Mouse (Mus musculus): Measurements from ENCODE around the gene Bicra.

The Bicra gene

DNA sequence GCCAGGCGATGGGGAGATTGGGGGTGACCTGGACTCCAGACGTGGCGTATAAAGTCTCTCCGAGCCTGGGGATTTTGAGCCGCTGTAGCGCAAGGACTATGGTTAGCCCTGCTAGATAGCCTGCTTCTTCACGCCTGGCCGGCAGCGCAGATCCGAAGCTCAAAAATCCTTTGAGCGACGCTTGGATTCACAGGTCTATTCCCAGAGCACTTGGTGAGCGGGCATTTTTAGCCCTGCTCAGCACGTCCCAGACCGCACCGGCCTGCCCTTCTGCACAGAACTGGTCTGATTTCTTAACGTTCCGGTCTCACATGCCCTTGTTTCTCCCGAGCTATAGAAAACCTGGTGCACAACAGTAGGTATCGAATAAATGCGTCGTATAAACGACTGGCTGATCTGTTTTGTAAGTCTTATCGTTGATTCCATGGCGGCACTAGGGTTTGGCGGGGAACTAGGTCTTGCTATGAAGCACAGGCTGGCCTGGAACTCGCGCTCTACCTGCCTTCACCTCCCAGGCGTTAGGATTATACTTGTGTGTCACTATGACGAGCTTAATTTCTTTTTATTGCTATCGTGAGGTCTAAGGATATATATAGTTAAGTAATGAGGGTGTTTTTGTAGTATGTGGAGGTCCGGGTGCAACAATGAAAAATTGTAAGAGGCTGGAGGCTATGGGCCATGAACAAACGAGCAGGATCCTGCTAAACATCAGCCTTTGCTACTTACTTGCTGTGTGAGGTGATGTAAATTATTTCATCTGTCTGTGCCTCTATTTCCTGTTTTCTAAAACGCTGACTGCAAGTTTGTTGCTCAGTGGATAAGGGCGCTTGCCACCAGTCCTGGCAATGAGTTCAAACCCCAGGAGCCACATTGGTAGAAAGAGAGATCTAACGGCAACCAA lies 1.2 kb upstream of the Bicra start:
- in situ Hi-C loops (cut with MseI, MboI), result loop anchor here in 1 of 2 experiments (10.0 kb wide), 1 partner anchor 64 kb away; no protein-coding TSS in a partner anchor

DNA sequence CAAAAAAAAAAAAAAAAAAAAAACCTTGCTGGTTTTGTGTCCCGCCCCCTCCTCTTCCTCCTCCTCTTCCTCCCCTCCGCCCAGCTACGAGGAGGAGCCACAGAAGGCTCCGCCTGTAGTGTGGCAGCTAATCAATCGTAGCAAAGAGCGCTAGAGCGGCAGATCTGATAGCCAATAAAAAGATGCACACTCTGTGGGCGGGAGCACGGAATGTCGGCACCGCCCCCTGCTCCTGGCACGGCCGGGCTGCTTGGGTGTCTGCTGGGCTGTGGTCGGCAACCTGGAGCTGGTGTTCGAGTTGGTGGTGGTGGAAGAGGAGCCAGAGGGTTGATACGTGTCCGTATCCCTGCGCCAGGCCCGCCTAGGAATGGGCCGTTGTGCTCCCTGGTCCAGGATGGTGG lies 443 bp upstream of the Bicra start:
- in situ Hi-C loops (cut with MseI, MboI), result loop anchor here in 1 of 2 experiments (10.0 kb wide), 1 partner anchor 63 kb away; no protein-coding TSS in a partner anchor

DNA sequence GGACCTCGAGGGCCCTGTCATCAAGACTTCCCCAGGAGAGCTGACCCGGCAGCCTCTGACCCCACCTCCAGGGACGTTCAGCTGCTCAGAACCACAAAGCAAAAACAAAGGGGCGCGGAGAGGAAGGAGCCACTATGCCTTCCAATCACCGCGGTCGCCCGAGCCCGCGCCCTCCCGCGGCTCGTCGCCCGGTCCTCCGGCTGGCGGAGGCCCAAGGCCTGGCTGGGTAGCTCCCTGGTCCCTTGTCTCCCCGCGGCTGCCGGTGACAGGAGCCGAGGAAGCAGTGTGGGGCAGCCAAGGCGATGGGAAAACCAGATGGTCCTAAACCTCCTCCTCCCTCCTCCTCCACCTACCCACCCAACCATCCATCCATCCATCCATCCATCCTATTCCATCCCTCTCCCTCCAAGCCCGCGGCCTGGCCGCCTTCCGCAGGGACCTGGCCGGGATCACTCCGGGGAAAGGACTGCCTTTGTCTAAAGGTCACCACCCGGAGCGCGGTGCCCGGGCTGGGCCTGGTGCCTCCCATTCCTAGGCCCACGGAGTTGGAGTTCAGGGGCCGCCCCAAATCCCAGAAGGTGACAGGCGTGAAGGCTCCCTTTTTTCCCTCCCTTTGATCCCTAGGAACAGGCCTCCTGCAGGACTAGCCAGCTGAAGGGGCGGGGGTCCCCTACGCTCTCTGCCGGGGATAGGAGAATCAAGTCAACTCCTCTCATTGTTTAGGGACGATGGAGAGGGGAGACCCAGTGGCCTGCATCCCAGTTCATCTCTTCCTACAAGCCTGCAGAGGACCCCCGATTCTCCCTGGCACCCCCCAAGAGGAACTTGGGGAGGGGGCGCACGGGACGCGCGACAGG lies 1.0 kb downstream of the Bicra start:
- in situ Hi-C loops (cut with MseI, MboI), result loop anchor here in 1 of 2 experiments (10.0 kb wide), 1 partner anchor 62 kb away; no protein-coding TSS in a partner anchor

GRCm38 (mm10) chr7:16046101-16046480 lies 1.6 kb downstream of the Bicra start:
- in situ Hi-C loops (cut with MseI, MboI), result loop anchor here in 1 of 2 experiments (10.0 kb wide), 1 partner anchor 61 kb away; no protein-coding TSS in a partner anchor

DNA sequence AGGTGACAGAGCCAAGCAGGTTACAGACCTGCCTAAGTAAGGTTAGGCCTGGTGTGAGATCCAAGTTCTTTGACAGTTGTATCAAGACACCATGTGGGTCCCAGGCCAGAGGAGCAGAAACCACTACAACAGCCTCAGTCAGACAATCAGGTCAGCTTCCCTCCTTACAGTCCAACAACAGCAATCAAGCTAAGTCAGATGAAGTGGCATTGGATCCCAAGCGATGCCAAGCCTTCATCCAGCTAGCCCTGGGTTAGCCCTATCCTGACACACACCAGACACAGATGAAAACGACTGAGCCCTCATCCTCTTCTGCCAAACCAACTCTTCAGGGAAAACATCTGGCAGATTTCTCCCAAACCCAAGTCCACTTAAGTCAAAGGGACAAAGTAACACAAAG lies 2.2 kb downstream of the Bicra start:
- in situ Hi-C loops (cut with MseI, MboI), result loop anchor here in 1 of 2 experiments (10.0 kb wide), 1 partner anchor 61 kb away; no protein-coding TSS in a partner anchor

DNA sequence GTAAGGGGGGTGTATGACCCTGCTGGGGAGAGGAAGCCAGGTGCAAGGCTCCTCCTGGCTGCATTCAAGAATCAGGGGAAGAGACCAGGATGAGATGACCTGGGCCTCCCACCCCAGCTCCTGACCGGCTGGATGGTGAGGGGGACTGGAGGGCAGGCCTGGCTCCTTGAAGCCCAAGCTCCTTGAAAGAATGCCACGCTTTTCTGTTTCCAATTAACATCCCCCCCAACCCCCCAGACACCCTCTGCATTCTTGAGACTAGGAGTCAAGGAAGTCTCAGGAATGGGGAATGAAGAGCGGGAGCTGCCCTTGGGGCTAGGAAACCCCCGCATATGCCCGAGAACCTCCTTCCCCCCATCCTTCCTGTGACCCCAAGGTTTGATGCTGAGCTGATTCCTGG lies 3.2 kb downstream of the Bicra start:
- in situ Hi-C loops (cut with MseI, MboI), result loop anchor here in 1 of 2 experiments (10.0 kb wide), 1 partner anchor 60 kb away; no protein-coding TSS in a partner anchor

DNA sequence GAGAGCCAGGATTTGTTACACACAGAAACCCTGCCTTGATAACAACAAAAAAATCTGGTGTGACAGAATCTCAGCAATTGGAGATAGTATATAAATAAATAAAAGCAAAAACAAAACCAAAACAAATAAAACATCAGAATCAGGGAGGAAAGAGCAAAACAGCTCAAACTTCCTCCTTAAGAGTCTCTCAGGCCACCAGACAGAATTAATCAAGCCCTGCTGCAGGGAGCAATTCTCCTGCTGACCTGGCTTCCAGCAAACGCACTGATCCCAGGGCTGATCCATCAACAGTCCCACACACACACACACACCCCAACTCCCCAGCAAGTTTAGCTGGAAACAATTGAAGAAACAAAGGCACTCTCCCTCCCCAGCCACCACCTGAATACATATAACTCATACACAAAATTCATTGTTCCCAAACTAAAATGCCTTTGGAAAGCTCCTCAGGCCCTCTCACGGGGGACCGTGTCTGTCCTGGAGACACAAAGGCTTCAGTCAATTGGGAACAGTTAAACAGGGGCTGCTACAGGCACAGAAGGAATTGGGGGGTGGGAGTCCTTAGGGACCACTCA lies 3.8 kb downstream of the Bicra start:
- in situ Hi-C loops (cut with MseI, MboI), result loop anchor here in 1 of 2 experiments (10.0 kb wide), 1 partner anchor 59 kb away; no protein-coding TSS in a partner anchor

DNA sequence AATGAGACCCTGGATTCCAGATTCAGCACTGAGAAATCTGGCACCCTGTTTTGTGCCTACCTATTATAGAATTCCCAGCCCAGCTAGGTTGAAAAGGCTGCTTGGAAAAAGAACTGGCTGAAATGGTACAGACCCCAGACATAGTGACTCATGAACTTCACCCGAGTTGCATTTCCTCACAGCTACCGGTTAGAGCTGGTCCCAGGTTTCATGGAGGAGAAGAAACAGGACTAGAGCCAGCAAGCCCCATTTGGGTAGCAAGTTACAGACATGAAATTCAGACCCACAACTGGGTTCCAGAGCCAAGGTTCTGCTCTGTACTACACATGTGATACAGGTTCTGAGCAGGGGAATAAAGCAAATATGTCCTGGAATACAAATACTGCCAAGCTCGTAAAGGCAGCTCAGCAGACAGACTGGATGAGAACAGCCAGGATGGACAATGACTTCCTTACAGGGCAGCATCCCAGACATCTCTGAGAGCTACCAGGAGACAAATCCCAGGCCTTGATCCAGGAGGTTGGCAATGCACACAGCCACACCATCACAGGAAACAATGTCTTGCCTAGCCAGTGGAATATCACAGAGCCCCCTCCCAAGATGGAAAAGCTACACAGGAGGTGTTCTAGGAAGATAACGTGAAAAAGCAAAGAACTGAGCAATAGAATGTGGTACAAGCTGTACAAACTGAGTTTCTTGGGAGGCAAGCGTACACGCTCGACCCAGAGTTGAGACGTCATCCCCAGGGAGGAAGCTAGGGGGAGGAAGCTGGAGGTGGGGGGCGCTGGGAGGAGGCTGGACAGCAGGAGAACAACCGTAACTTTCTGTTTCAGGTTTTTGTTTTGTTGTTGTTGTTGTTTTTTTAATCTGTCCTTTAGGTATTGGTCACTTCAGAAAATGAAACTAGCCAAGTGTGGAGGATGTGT lies 4.6 kb downstream of the Bicra start:
- in situ Hi-C loops (cut with MseI, MboI), result loop anchor here in 1 of 2 experiments (10.0 kb wide), 1 partner anchor 58 kb away; no protein-coding TSS in a partner anchor

DNA sequence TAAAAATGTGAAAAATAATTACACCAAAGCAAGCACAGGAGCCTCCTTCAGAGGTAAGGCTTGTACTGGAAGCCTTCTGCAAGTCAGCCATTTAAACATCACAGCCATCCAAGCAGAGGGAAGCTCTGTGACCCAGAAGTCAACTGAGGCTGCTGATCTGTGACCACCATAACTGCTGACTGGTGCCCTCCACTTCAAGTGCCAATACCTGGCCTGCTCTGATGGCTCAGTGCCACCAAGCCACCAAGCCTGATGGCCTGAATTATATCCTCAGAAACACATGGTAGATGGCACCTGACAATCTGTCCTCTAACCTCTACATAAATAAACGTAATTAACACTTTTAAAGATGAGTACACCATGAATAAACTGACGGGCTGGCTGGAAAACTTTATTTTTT lies 6.5 kb downstream of the Bicra start:
- in situ Hi-C loops (cut with MseI, MboI), result loop anchor here in 1 of 2 experiments (10.0 kb wide), 1 partner anchor 56 kb away; no protein-coding TSS in a partner anchor

GRCm38 (mm10) chr7:16039363-16039762 lies 8.4 kb downstream of the Bicra start:
- in situ Hi-C loops (cut with MseI, MboI), result no loop called here

- in situ Hi-C loops (cut with MseI, MboI), result no loop called here
These were observed 10.7 kb downstream of the Bicra start for GRCm38 (mm10) chr7:16036972-16037371.

- in situ Hi-C loops (cut with MseI, MboI), result no loop called here
These were observed 13.9 kb downstream of the Bicra start for GRCm38 (mm10) chr7:16033580-16034461.

DNA sequence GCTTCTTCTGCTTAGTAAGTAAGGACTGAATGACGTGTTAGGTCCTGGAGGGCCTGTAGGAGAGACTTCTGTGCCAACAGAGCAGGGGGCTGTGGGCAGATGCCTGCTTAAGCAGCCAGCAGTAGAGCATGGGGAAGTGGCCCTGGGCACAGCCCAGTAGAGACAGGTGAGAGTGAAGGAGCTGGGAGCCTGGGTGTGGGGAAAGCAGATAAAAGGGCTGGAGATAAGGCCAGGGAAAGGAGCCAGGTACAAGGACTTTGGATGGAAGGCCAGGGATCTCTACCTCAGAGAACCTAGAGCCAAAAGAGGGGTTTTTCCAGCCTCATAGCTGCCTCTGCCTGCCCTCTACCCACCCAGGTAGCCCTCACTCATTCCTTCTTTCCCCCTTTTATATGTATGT lies 14.7 kb downstream of the Bicra start:
- in situ Hi-C loops (cut with MseI, MboI), result no loop called here

GRCm38 (mm10) chr7:16031072-16031471 lies 16.6 kb downstream of the Bicra start:
- in situ Hi-C loops (cut with MseI, MboI), result no loop called here

GRCm38 (mm10) chr7:16028102-16028927 lies 19.4 kb downstream of the Bicra start:
- in situ Hi-C loops (cut with MseI, MboI), result no loop called here

DNA sequence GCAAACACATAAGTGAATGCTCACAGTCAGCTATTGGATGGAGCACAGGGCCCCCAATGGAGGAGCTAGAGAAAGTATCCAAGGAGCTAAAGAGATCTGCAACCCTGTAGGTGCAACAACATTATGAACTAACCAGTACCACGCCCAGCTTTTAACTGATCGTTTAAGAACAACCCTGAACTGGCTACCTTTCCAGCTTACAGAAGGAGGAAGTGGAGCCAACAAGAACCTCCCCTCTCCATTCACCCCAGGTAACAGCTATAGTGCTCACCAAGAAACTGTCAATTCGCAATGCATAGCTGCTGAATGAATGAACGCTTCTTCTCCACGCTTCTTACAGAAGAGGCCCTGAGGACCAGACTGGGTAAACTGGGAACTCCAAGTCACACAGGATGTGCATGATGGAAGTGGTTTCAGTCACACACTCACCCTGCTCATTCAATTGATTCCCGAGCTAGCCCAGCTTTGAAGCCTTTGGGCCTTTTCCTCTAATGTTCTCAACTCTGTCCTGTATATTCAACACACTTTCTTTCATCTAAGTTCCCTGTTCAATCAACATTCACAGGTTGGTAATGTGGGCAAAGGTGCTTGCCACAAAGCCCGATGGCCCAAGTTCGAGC lies 23.0 kb downstream of the Bicra start:
- in situ Hi-C loops (cut with MseI, MboI), result no loop called here

DNA sequence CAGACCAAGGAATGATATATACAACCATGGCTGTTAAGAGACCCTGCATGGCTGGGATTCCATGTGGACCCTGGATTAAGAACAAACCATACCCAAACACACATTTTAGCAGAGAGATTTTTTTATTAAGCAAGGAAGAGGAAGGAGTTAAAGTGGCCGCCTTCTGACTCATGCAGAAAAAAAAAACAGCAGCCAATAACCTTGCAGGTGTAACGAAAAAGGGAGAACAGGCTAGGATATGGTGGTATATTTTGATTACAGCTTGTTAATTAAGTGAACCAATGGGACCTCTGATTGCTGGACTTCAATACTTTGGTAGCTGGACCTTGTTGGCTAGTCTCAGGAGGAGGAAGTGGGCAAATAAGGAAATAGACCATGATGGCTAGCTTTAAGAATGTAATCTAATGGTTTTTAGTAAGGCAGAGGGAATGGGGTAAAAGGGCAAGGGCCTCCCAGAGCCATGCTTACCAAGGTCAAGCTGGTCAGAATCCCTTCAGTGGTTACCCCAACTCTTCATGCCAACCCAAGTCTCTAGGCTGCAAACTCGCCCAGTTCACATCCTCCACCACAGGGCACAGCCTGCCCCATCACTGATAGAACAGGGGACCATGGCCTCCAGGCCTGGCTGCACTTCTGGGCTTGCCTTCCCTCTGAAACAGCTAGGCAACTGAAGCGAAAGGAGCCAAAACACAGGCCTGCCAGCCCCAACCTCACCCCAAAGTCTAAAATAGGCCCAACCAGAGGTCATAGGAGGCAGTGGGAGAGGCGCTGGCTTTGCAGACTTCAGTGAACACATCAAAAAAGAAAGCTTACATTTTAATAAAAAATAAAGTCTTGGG lies 28.2 kb downstream of the Bicra start:
- in situ Hi-C loops (cut with MseI, MboI), result no loop called here

All from mouse trophoblast stem cell (cell line).